Mouse (Mus musculus) C2C12 (cell line): Measurements from ENCODE around the gene Rps6ka5. TPM values are rescaled to one million over a fixed set of nuclear protein-coding genes. Genes with fewer than 3 reads are reported as not detected.
A peak's percentile ranks its signal among the peaks of the same experiment; 100 is the strongest.

ENCODE experiments used
- H3K27me3 ChIP-seq: one replicate; pipeline ENCODE4 v1.6.1; 2011; ENCODE audit not compliant: control insufficient read depth, insufficient read depth, insufficient read length
- H3K36me3 ChIP-seq: one replicate; pipeline ENCODE4 v1.6.1; 2011; ENCODE audit not compliant: control insufficient read depth, insufficient read depth
- H3K4me3 ChIP-seq: one replicate; pipeline ENCODE4 v1.5.1; 2011; ENCODE audit warnings: mild to moderate bottlenecking, control low read depth; ENCODE audit not compliant: poor library complexity, insufficient read depth, severe bottlenecking
- H3K79me2 ChIP-seq: one replicate; pipeline ENCODE4 v1.6.1; 2011; ENCODE audit not compliant: control insufficient read depth, insufficient read depth
- H3K79me3 ChIP-seq: one replicate; pipeline ENCODE4 v1.6.1; 2011; ENCODE audit warnings: low read depth, control low read depth
- H3ac ChIP-seq: one replicate; pipeline ENCODE3; 2011; ENCODE audit warnings: low read depth; ENCODE audit not compliant: control insufficient read depth, insufficient read length
- CEBPB ChIP-seq: IDR thresholded peaks from one replicate; pipeline ENCODE4 v1.6.1; 2011; ENCODE audit warnings: low read depth, mild to moderate bottlenecking, control low read depth, moderate library complexity
- CTCF ChIP-seq: IDR thresholded peaks from one replicate; pipeline ENCODE4 v1.5.1; 2011; ENCODE audit not compliant: control insufficient read depth, insufficient read depth, insufficient read length
- FOSL1 ChIP-seq: IDR thresholded peaks from one replicate; pipeline ENCODE4 v1.8.0; 2011; ENCODE audit warnings: mild to moderate bottlenecking, low read length; ENCODE audit not compliant: poor library complexity, insufficient read depth, severe bottlenecking
- MAX ChIP-seq: IDR thresholded peaks from one replicate; pipeline ENCODE4 v1.6.1; 2011; ENCODE audit warnings: mild to moderate bottlenecking, control low read depth
- MYOD1 ChIP-seq: IDR thresholded peaks from one replicate; pipeline ENCODE4 v1.6.1; 2011; ENCODE audit warnings: low read depth; ENCODE audit not compliant: control insufficient read depth, insufficient read length
- MYOG ChIP-seq: IDR thresholded peaks from one replicate; pipeline ENCODE4 v1.6.1; 2011; ENCODE audit not compliant: control insufficient read depth, insufficient read length; ENCODE audit errors: extremely low read depth
- USF1 ChIP-seq: IDR thresholded peaks from one replicate; pipeline ENCODE4 v1.6.1; 2011; ENCODE audit warnings: low read depth, mild to moderate bottlenecking, control low read depth, moderate library complexity
- polyA plus RNA-seq: library from polyadenylated mRNA; unstranded; fragments of >200 nt; fragmentation: generic; extraction: Trizol; gene quantifications from one replicate; pipeline ENCODE4 v1.2.1, GENCODE M21; 2012; ENCODE audit warnings: missing spikeins

The Rps6ka5 gene
- polyA plus RNA-seq, 1 experiment: 0.92 TPM

GRCm38 (mm10) chr12:100735156-100735555, 8.4 kb upstream of the Rps6ka5 start:
- Histone ChIP-seq H3K79me3 (no peaks in the 10 kb centered on the region), H3ac (no peak overlapping the region), H3K4me3 (no peak overlapping the region), H3K36me3 (no peaks in the 10 kb centered on the region), H3K27me3 (peaks cover 3% of the 10 kb centered on the region), H3K79me2 (no peaks in the 10 kb centered on the region)
- TF ChIP-seq MYOG: no peak

- no peaks in the 10 kb centered on the region for H3K79me2 ChIP-seq
- no peak overlapping the region for H3K4me3 ChIP-seq
- H3ac ChIP-seq: no peak overlapping the region
- no peaks in the 10 kb centered on the region for H3K36me3 ChIP-seq
- H3K27me3 ChIP-seq: peaks cover 11% of the 10 kb centered on the region
- no peaks in the 10 kb centered on the region for H3K79me3 ChIP-seq
- TF ChIP-seq CTCF (no peak), FOSL1 (no peak), MYOD1 (no peak), MYOG (no peak), MAX (no peak), CEBPB (no peak), USF1 (no peak)
These were observed 2.1 kb upstream of the Rps6ka5 start for GRCm38 (mm10) chr12:100728646-100729485.

- H3K36me3 ChIP-seq: no peaks in the 10 kb centered on the region
- peaks cover 11% of the 10 kb centered on the region for H3K27me3 ChIP-seq
- no peaks in the 10 kb centered on the region for H3K79me3 ChIP-seq
- no peak overlapping the region for H3K4me3 ChIP-seq
- no peak overlapping the region for H3ac ChIP-seq
- TF ChIP-seq USF1 (no peak), MAX (no peak), MYOG (no peak), MYOD1 (no peak), CTCF (no peak), FOSL1 (no peak), CEBPB (no peak)
- no peaks in the 10 kb centered on the region for H3K79me2 ChIP-seq
These were observed 1.1 kb upstream of the Rps6ka5 start for GRCm38 (mm10) chr12:100727891-100728290.

DNA sequence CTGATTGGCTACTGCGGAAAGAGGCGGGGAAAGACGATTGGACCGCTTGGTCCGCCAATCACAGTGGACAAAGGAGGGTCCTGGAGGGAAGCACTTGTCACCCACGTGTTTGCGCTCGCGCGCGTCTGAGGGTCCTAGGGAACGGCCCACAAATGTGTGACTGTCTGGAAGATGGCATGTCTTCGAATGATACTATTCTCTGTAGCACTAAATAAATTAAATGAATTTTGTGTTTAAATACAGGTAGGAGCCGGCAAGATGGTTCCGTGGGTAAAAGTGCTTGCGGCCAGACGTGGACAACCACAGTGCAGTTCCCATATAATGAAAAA, 1.4 kb downstream of the Rps6ka5 start:
- Histone ChIP-seq H3K4me3 (no peak overlapping the region), H3K27me3 (peaks cover 11% of the 10 kb centered on the region), H3K79me3 (no peaks in the 10 kb centered on the region), H3ac (no peak overlapping the region), H3K36me3 (no peaks in the 10 kb centered on the region), H3K79me2 (no peaks in the 10 kb centered on the region)
- TF ChIP-seq MAX (peak; percentile 99), MYOD1 (no peak), USF1 (peak; percentile 35)

DNA sequence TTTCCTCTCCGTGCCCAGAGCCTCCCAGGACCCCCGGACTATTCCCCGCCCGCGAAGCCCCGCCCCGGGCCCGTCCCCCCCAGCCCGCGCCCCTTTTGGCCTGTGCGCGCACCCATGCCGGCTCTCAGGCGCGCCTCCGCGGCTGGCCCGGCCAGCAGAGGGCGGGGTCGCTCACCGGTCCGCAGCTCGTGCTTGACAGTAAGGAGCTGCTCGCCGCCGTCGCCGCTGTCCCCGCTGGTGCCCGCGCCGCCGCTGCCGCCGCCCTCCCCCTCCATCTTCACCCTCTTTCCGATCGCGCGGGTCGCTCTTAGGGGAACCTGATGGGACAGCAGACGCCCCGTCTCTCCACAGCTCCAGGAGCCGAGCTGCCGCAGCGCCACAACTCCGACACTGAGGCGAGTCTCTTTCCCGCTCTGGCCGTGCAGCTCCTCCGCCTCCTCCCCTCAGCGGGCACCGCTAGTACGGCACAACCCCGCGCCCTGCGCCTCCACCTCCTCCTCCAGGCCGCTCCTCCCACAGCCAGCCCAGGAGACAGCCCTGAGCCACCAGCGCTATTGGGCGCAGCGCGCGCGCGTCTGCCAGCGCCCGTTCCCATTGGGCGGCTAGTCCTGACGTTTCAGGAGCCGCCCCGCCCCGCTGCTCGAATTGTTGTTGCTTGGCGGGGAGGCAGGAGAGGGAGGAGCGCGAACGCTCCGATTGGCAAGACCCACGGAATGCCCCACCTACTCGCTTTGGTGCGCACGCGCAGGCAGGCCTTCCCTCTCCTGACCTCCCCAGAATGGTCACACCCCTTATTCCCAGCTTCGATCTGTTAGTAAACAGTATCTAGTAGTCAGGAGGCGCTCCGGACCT, 2.0 kb downstream of the Rps6ka5 start:
- Histone ChIP-seq H3K27me3 (peaks cover 5% of the 10 kb centered on the region), H3K79me2 (no peaks in the 10 kb centered on the region), H3K79me3 (no peaks in the 10 kb centered on the region), H3ac (peak overlapping the region; percentile 74), H3K36me3 (no peaks in the 10 kb centered on the region), H3K4me3 (peak overlapping the region; percentile 44)
- TF ChIP-seq CTCF: peak; percentile 87
- no peak for TF ChIP-seq CEBPB

DNA sequence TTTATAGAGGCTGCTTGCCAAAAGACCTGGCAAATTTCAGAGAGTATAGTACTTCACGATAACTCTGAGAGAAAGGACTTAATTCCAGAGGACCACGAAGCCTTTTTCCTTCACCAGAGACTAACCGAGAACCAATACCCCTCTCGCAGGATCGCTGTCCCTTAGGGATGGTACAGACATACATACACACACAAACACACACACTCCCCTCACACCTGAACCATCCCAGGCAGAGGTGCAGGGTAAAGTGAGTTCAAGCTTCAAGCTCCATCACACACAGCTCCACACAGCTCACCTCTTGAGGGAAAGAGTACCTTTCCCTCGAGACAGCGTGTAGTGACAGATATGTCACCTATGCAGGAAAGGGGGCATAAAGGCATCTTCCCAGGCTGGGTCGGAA, 2.6 kb downstream of the Rps6ka5 start:
- Histone ChIP-seq H3K79me3 (no peaks in the 10 kb centered on the region), H3ac (peak overlapping the region; percentile 46), H3K27me3 (peaks cover 4% of the 10 kb centered on the region), H3K4me3 (peak overlapping the region; percentile 44), H3K79me2 (no peaks in the 10 kb centered on the region), H3K36me3 (no peaks in the 10 kb centered on the region)
- TF ChIP-seq MYOG (no peak), CEBPB (no peak), FOSL1 (no peak), USF1 (no peak), CTCF (no peak), MAX (no peak), MYOD1 (no peak)
